Mouse (Mus musculus) 3T3-L1 (cell line): ENCODE data around the gene Cdc5l.
A peak's percentile ranks its signal among the peaks of the same experiment; 100 is the strongest.

ENCODE experiments used
- DNase-seq: peaks from one replicate; pipeline ENCODE4 v3.0.0-alpha.2; 2015; ENCODE audit warnings: low read depth, low spot score

The Cdc5l gene

DNA sequence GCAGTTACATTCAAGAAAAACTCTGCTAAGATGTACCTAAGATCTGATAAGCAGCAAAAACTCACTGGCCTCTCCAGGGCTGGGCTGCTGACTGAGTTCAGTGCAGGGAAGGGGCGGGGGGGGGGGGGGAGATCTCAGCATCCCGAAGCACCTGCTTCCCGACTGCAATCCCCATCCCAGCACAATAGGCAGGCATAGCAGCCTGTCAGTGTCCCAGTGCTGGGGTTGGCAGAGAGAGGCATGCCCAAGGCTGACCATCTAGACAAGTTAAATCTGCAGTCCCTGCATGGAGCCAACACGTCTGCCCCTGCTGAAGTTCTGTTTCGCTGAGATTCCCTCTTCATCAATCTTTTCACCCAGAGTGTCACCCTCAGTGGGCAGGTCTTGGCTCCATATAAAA lies 63.0 kb downstream of the Cdc5l start:
- no peak for DNase-seq

DNA sequence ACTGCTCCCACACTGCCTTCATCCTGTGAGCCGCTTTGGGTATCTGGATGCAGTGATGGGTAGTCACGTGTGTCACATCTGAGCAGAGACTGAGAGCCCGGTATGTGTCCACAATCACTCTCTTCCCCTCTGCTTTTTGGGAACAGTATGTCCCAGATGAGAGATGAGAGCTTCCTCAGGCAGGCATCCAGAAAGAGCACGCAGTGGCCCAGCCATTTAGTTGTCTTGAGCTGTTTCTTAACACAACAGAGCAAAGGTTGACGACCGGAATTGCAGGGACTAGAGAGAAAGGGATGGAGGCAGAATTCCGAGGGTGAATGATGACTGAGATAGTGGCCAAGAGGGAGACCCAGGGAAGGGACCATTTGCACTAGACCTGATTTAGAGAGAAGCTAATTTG lies 68.7 kb downstream of the Cdc5l start:
- no peak for DNase-seq

DNA sequence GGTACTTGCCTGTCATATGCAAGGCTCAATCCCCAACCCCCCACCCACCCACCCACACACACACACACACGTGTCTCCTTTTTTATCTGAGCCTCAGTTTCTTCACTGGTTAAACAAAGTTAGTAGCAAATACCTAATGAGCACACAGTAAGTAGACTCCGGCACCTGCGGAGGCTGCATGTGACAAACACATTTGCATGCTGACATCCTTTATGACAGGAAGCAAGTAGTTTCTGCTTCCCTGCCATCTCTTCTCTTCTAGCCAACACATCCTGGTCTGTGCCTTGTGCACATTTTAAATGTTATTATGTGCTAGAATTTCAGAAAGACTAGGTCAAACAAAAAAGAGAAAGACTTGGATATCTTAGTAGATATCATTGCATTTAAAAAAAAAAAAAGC lies 72.6 kb downstream of the Cdc5l start:
- no peak for DNase-seq

DNA sequence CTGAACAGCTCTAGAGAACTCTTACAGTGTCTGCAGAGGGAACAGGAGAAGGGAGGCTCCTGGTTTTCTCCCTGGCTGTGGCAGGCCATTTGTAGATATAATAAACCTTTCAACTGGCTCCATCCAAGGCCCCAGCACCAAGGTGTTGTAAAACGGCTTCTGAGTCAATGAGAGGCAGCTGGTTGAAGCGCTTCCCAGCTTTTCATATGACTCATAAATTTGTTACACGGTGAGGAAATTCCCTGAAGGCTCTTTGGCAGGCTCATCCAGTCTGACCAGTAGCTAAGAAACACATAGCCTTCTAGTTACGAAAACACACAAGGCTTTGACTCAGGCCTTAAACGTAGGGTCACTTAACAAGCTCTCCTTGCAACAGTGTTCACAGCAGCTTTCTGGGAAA lies 74.1 kb downstream of the Cdc5l start:
- peak; percentile 99 for DNase-seq

- no peak for DNase-seq
These were observed 77.1 kb downstream of the Cdc5l start for GRCm38 (mm10) chr17:45356431-45356830.

DNA sequence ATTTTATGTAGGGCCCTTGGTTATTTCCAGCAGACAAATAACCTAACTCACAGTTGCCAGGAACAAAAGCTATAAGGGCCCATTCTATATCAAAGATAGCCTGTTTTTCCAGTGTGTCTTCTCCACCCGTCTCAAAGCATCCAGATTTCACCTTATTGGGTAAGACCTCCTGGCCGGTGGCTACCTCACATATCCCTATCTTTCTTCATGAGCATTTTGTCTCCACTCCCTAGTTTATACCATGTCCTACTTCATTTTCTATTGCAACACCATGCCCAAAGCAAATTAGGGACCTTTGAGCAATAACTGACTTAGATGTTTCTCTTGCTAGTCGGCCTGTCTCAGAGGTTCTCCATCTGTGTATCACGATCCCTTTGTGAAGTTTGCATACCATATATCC lies 85.6 kb downstream of the Cdc5l start:
- DNase-seq, result no peak
